Mouse (Mus musculus) monocyte, adult 5-6 weeks (primary cell): ENCODE data around the gene Tmem234. TPM values are rescaled to one million over a fixed set of nuclear protein-coding genes. Genes with fewer than 3 reads are reported as not detected.

Source experiments
- ATAC-seq: fragments of 153-309, 156-312 bp; replicated peaks from 2 replicates; pipeline ENCODE4 v1.8.0; 2017; ENCODE audit warnings: mild to moderate bottlenecking; ENCODE audit not compliant: low TSS enrichment, insufficient number of reproducible peaks, severe bottlenecking, poor library complexity, low FRiP score
- total RNA-seq: library from RNA; stranded (forward); fragments of 200-1000, 200-491, 200-594 nt; gene quantifications from 3 replicates; pipeline ENCODE4 v1.2.3, GENCODE M21; 2017

Tmem234 gene
- total RNA-seq, 1 experiment from 2014 or later = 189 TPM

- peak; percentile 44; the same call in 1 of the 2 replicates for ATAC-seq
Observed at GRCm38 (mm10) chr4:129576863-129577491, 23.5 kb upstream of the Tmem234 start.

GRCm38 (mm10) chr4:129577688-129578087 is 22.8 kb upstream of the Tmem234 start:
- no peak for ATAC-seq

- no peak for ATAC-seq
Observed at GRCm38 (mm10) chr4:129578466-129578865, 22.0 kb upstream of the Tmem234 start, which contains the start of gene Fam167b. Fam167b (minus strand) TSS chr4:129578549.

GRCm38 (mm10) chr4:129580347-129580746 is 20.1 kb upstream of the Tmem234 start:
- no peak for ATAC-seq

GRCm38 (mm10) chr4:129582251-129582650 is 18.2 kb upstream of the Tmem234 start:
- ATAC-seq = no peak

- ATAC-seq = no peak
Observed at GRCm38 (mm10) chr4:129584370-129584769, 16.1 kb upstream of the Tmem234 start.

- peak; percentile 86 for ATAC-seq
Observed at GRCm38 (mm10) chr4:129584884-129585608, 15.4 kb upstream of the Tmem234 start.

- no peak for ATAC-seq
Observed at GRCm38 (mm10) chr4:129585773-129586172, 14.7 kb upstream of the Tmem234 start.

GRCm38 (mm10) chr4:129586943-129587342 is 13.5 kb upstream of the Tmem234 start:
- no peak for ATAC-seq

- ATAC-seq = no peak
Observed at GRCm38 (mm10) chr4:129588865-129589264, 11.6 kb upstream of the Tmem234 start.

- peak; percentile 97 for ATAC-seq
Observed at GRCm38 (mm10) chr4:129608426-129609025, 8.1 kb downstream of the Tmem234 start.

- no peak for ATAC-seq
Observed at GRCm38 (mm10) chr4:129609139-129609631, 8.7 kb downstream of the Tmem234 start.

GRCm38 (mm10) chr4:129610026-129610425 is 9.6 kb downstream of the Tmem234 start:
- ATAC-seq = no peak

GRCm38 (mm10) chr4:129610472-129610871 is 10.0 kb downstream of the Tmem234 start:
- ATAC-seq = no peak

GRCm38 (mm10) chr4:129614093-129614492 is 13.6 kb downstream of the Tmem234 start, which contains the start of gene Dcdc2b:
Dcdc2b (minus strand) TSS chr4:129614257.
- ATAC-seq = no peak

GRCm38 (mm10) chr4:129615801-129616290 is 15.4 kb downstream of the Tmem234 start:
- ATAC-seq = no peak

GRCm38 (mm10) chr4:129616631-129617030 is 16.2 kb downstream of the Tmem234 start:
- no peak for ATAC-seq

GRCm38 (mm10) chr4:129617121-129617641 is 16.7 kb downstream of the Tmem234 start:
- ATAC-seq = no peak

- no peak for ATAC-seq
Observed at GRCm38 (mm10) chr4:129618031-129618430, 17.6 kb downstream of the Tmem234 start.
